In the genomic region with DNA sequence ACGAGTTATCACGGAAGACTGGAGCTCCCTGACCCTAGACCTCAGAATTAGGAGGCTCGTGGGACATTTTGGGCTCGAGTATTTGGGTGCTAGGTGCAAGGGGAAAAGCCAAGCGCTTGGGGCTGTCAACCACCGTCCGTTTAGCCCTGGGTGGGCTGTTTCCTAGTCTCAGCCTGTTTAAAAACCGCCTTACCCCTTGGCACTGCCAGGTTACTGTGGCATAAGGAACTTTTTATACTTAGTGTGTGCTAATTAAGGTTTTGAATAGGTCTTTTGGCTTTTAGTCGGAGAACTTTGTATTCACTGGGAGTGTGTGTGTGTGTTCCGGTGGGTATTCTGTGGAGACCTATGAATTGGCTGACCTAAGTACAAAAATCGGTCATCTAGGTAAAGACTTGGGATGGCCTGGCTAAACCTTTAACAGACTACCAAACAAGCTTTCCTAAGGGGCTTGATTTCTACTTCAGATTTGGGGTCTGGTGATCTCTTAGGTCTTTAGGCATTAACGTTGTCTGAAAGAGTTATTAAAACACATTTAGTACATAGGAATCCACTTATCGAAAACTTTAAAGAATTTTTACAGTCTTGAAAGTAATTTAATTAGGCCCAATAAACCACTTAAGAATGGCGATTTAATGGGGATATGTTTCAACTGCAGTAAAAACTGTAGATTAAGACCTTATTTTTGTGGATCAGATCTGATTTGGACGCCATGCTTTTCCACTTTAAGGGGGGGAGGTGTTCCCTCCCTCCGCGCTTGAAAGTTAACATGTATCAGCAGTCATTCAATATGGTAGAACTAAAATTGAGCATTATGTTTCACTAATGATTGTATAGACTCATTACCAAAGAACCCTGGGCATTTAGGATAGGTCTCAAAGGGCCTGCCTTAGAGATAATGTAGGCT, we compare ENCODE assay signal across 8 mouse cellular contexts. TPM values are rescaled to one million over a fixed set of nuclear protein-coding genes. Genes with fewer than 3 reads are reported as not detected.
DNase-seq lines count a peak whose midpoint lies in the region; ATAC-seq and TF ChIP-seq lines count a peak whose summit lies in the region.

No protein-coding gene starts in this region.

- no peak for TF ChIP-seq EP300 in heart, adult 2 months (IDR thresholded peaks at IDR 0.05; ENCODE audit: insufficient read depth, low read depth, low read length)
- TF ChIP-seq EP300 in CH12.LX (IDR thresholded peaks at IDR 0.05; ENCODE audit: low read length): no peak

- peak overlapping the region; percentile 87 for H3K9ac ChIP-seq in heart, adult 2 months (ENCODE audit: low read depth, low read length)
- H3K9ac ChIP-seq in CH12.LX (ENCODE audit: insufficient read depth, low read depth): peak overlapping the region; percentile 47
- peak overlapping the region; percentile 73 for H3K9ac ChIP-seq in forebrain, embryonic 11.5 days (ENCODE audit: low read length)
- H3K9ac ChIP-seq in liver, embryonic 12.5 days: peak overlapping the region; percentile 87

- WGBS in heart, adult 2 months: 37% methylated on average over 17 of the region's 17 CpGs
- 25% methylated on average over 17 of the region's 17 CpGs for WGBS in forebrain, embryonic 11.5 days
- 11% methylated on average over 17 of the region's 17 CpGs for WGBS in liver, embryonic 12.5 days (ENCODE audit: insufficient replicate concordance)

- no peak for DNase-seq in heart, adult 2 months
- no peak for DNase-seq in heart, postnatal 4 days
- peak; percentile 38 for DNase-seq in CH12.LX (ENCODE audit: extremely low read depth)
- DNase-seq in forebrain, embryonic 11.5 days (ENCODE audit: low spot score): no peak
- DNase-seq in gastrocnemius, postnatal 10 days: no peak
- DNase-seq in adrenal gland, postnatal 4 days (ENCODE audit: low spot score in 2 of 2): no peak
- no peak for DNase-seq in adrenal gland, adult 8-10 months

- H3K27me3 ChIP-seq in heart, adult 2 months (ENCODE audit: control insufficient read depth, insufficient read depth, low read length): no peaks in the 10 kb centered on the region
- H3K27me3 ChIP-seq in CH12.LX (replicated peaks): no peaks in the 10 kb centered on the region
- no peaks in the 10 kb centered on the region for H3K27me3 ChIP-seq in forebrain, embryonic 11.5 days (ENCODE audit: control insufficient read depth, insufficient read depth, low read length)
- no peaks in the 10 kb centered on the region for H3K27me3 ChIP-seq in liver, embryonic 12.5 days (replicated peaks)

- no peak for TF ChIP-seq CTCF in heart, adult 2 months (IDR thresholded peaks at IDR 0.05)
- no peak for TF ChIP-seq CTCF in CH12.LX (conservative IDR thresholded peaks at IDR 0.05 in 1 of 2, IDR thresholded peaks at IDR 0.05 in 1 of 2; ENCODE audit: low read depth in 2 of 2, low read length in 2 of 2)

- no peak for TF ChIP-seq RAD21 in CH12.LX (IDR thresholded peaks at IDR 0.05; ENCODE audit: low read depth, low read length)

- peak overlapping the region; percentile 98 for H3K4me2 ChIP-seq in CH12.LX (ENCODE audit: insufficient read depth, low read depth, poor library complexity, severe bottlenecking)
- peak overlapping the region; percentile 100 for H3K4me2 ChIP-seq in forebrain, embryonic 11.5 days (ENCODE audit: low read depth, low read length, severe bottlenecking)
- peak overlapping the region; percentile 99 for H3K4me2 ChIP-seq in liver, embryonic 12.5 days

- peak overlapping the region; percentile 97 for H3K4me3 ChIP-seq in heart, adult 2 months
- peak overlapping the region; percentile 75 to 87 (median 85) for H3K4me3 ChIP-seq in CH12.LX (replicated peaks in 1 of 3; ENCODE audit: low read depth in 2 of 3, low read length in 2 of 3, poor library complexity in 1 of 3)
- H3K4me3 ChIP-seq in forebrain, embryonic 11.5 days (ENCODE audit: low read depth, low read length): peak overlapping the region; percentile 81
- peak overlapping the region; percentile 79 for H3K4me3 ChIP-seq in liver, embryonic 12.5 days

- intact Hi-C loops in heart, adult 2 months (cut with DNase I): loop anchor here (2.0 to 10.0 kb wide), 3 partner anchors 19 to 183 kb away; a partner anchor contains a TSS

- H3K79me2 ChIP-seq in heart, adult 2 months (replicated peaks; ENCODE audit: control insufficient read depth, insufficient read depth, low read length): 0 out of 2 replicates have a peak, but pooled peaks cover 1% of the 10 kb centered on the region
- H3K79me2 ChIP-seq in CH12.LX (replicated peaks; ENCODE audit: control insufficient read depth, extremely low read depth, insufficient read depth, poor library complexity, severe bottlenecking): peaks cover 32% of the 10 kb centered on the region

- peaks cover 9% of the 10 kb centered on the region for H3K4me1 ChIP-seq in heart, adult 2 months (ENCODE audit: control insufficient read depth, insufficient read depth, low read length)
- H3K4me1 ChIP-seq in CH12.LX (ENCODE audit: control insufficient read depth in 1 of 2, insufficient read depth in 2 of 2): peaks cover 9 to 41% of the 10 kb centered on the region in 2 experiments; a peak in 3 of 4 replicates
- H3K4me1 ChIP-seq in forebrain, embryonic 11.5 days (replicated peaks; ENCODE audit: control insufficient read depth, insufficient read depth, low read length): peaks cover 7% of the 10 kb centered on the region; the same call in 1 of the 2 replicates
- peaks cover 72% of the 10 kb centered on the region for H3K4me1 ChIP-seq in liver, embryonic 12.5 days

- in situ Hi-C loops in CH12.LX (cut with MboI; ENCODE audit: low pct_ligation_motif_present, low pct_unique_long_range_greater_than_20kb, low sequenced_read_pairs): no loop called here

- TF ChIP-seq POLR2A in heart, adult 2 months (IDR thresholded peaks at IDR 0.05; ENCODE audit: insufficient read depth, low read depth, low read length): no peak
- TF ChIP-seq POLR2A in CH12.LX (IDR thresholded peaks at IDR 0.05; ENCODE audit: low read depth, low read length): no peak

- ATAC-seq in forebrain, embryonic 11.5 days (replicated peaks; ENCODE audit: low FRiP score): no peak
- no peak for ATAC-seq in liver, embryonic 12.5 days

- H3K27ac ChIP-seq in heart, adult 2 months: peak overlapping the region; percentile 95
- H3K27ac ChIP-seq in CH12.LX (ENCODE audit: insufficient read depth, low read depth): peak overlapping the region; percentile 67; the same call in 1 of the 2 replicates
- no peak overlapping the region for H3K27ac ChIP-seq in forebrain, embryonic 11.5 days (ENCODE audit: low read depth, low read length)
- peak overlapping the region; percentile 97 for H3K27ac ChIP-seq in liver, embryonic 12.5 days

- H3K9me3 ChIP-seq in CH12.LX (replicated peaks; ENCODE audit: low read length): no peaks in the 10 kb centered on the region
- H3K9me3 ChIP-seq in forebrain, embryonic 11.5 days (ENCODE audit: control insufficient read depth, low read length): no peaks in the 10 kb centered on the region
- no peaks in the 10 kb centered on the region for H3K9me3 ChIP-seq in liver, embryonic 12.5 days (replicated peaks)

- H3K36me3 ChIP-seq in heart, adult 2 months (ENCODE audit: control insufficient read depth, insufficient read depth, low read length): peaks cover 7% of the 10 kb centered on the region
- no peaks in the 10 kb centered on the region for H3K36me3 ChIP-seq in CH12.LX (replicated peaks in 1 of 2; ENCODE audit: control insufficient read depth in 1 of 2, insufficient read depth in 1 of 2, low read length in 1 of 2)
- H3K36me3 ChIP-seq in forebrain, embryonic 11.5 days (ENCODE audit: control insufficient read depth, insufficient read depth, low read length): no peaks in the 10 kb centered on the region
- no peaks in the 10 kb centered on the region for H3K36me3 ChIP-seq in liver, embryonic 12.5 days

- dilution Hi-C loops in CH12.LX (cut with MboI; ENCODE audit: extremely low pct_ligation_motif_present, extremely low pct_unique_long_range_greater_than_20kb, low sequenced_read_pairs): no loop called here

TF ChIP-seq in CH12.LX, 34 proteins besides CTCF, POLR2A, EP300 and RAD21 (continues in another document):
- TF ChIP-seq MEF2A (IDR thresholded peaks at IDR 0.05; ENCODE audit: borderline replicate concordance, low read depth, low read length) (no peak), BHLHE40 (IDR thresholded peaks at IDR 0.05; ENCODE audit: low read depth, low read length) (no peak), TCF12 (IDR thresholded peaks at IDR 0.05; ENCODE audit: low read depth, low read length) (0 out of 2 replicates have a peak, but pooled peaks have one; percentile 14), SMC3 (IDR thresholded peaks at IDR 0.05; ENCODE audit: low read depth, low read length) (no peak), JUN (IDR thresholded peaks at IDR 0.05; ENCODE audit: insufficient read depth, low read depth, low read length) (no peak), USF1 (IDR thresholded peaks at IDR 0.05; ENCODE audit: low read depth, low read length) (no peak), MXI1 (IDR thresholded peaks at IDR 0.05; ENCODE audit: low read depth, low read length) (peak; percentile 56), SIN3A (IDR thresholded peaks at IDR 0.05; ENCODE audit: low read length) (peak; percentile 80), MAZ (IDR thresholded peaks at IDR 0.05; ENCODE audit: low read depth, low read length) (peak; percentile 43; the same call in 1 of the 2 replicates), KAT2A (IDR thresholded peaks at IDR 0.05; ENCODE audit: insufficient replicate concordance, low read length) (no peak), ZNF384 (IDR thresholded peaks at IDR 0.05; ENCODE audit: low read depth, low read length) (0 out of 2 replicates have a peak, but pooled peaks have one; percentile 19), UBTF (IDR thresholded peaks at IDR 0.05; ENCODE audit: low read depth, low read length) (no peak), CHD1 (IDR thresholded peaks at IDR 0.05; ENCODE audit: low read depth, low read length) (peak; percentile 63; the same call in 1 of the 2 replicates), MAX (IDR thresholded peaks at IDR 0.05; ENCODE audit: low read length) (peak; percentile 21; the same call in 1 of the 2 replicates), MYC (IDR thresholded peaks at IDR 0.05; ENCODE audit: low read depth, low read length) (0 out of 2 replicates have a peak, but pooled peaks have one; percentile 39), USF2 (conservative IDR thresholded peaks at IDR 0.05; ENCODE audit: low read depth, low read length) (no peak), ZC3H11A (IDR thresholded peaks at IDR 0.05; ENCODE audit: low read depth, low read length) (no peak)

RNA-seq across cellular contexts. Expression of a gene that starts 2.0 kb away (rescaled TPM):
- total RNA-seq in heart, adult 2 months (2021): 1 to 10 TPM; 6.6 to 9.8 TPM
- 8.3 and 10.6 TPM in 2 replicates for polyA plus RNA-seq in heart, adult 2 months (2012; rRNA removed)
- total RNA-seq in heart, postnatal 4 days (2021): 1 to 10 TPM; 8.7 to 9.1 TPM
- total RNA-seq in CH12.LX (2012; rRNA removed) (7.8 TPM in 2 replicates), CH12.LX (2014; rRNA removed) (6.7 and 6.8 TPM in 2 replicates)
- 10.5 and 12.6 TPM in 2 replicates for polyA plus RNA-seq in CH12.LX (2012; ENCODE audit: insufficient read length, low read depth)
- polyA plus RNA-seq in forebrain, embryonic 11.5 days (2014; fragmentation: Nextera tagmentation; extraction: Ambion mirVana): 2.5 and 2.9 TPM in 2 replicates
- polyA plus RNA-seq in liver, embryonic 12.5 days (2016; fragmentation: Nextera tagmentation; extraction: Ambion mirVana): 1.7 and 1.9 TPM in 2 replicates
- total RNA-seq in gastrocnemius, postnatal 10 days (2021): 1 to 10 TPM; 6.6 to 8.4 TPM
- 10 to 100 TPM; 18.8 to 19.5 TPM for total RNA-seq in adrenal gland, postnatal 4 days (2021)
- total RNA-seq in adrenal gland, adult 8-10 months (2022): 10 to 100 TPM; 18.1 to 20.1 (median 19.8) TPM
